Mouse (Mus musculus): ENCODE measurements around the gene Ltbp1.

Ltbp1 gene

GRCm38 (mm10) chr17:75436819-75437218 lies 431.5 kb downstream of the Ltbp1 start:
- DNase-seq (ENCODE audit: low read depth, low spot score), result peak; percentile 26

- DNase-seq (ENCODE audit: low read depth, low spot score), result no peak
Measured at GRCm38 (mm10) chr17:75437239-75437750, 431.9 kb downstream of the Ltbp1 start.

GRCm38 (mm10) chr17:75438162-75438561 lies 432.8 kb downstream of the Ltbp1 start:
- DNase-seq (ENCODE audit: low read depth, low spot score), result peak; percentile 21

- DNase-seq (ENCODE audit: low read depth, low spot score), result no peak
Measured at GRCm38 (mm10) chr17:75439062-75439461, 433.7 kb downstream of the Ltbp1 start.

GRCm38 (mm10) chr17:75440619-75441018 lies 435.3 kb downstream of the Ltbp1 start:
- DNase-seq (ENCODE audit: low read depth, low spot score), result no peak

- no peak for DNase-seq (ENCODE audit: low read depth, low spot score)
Measured at GRCm38 (mm10) chr17:75441260-75441830, 436.0 kb downstream of the Ltbp1 start.
